Mouse (Mus musculus) intestine, postnatal 0 days (tissue): ENCODE measurements at regions not wholly inside any gene's neighbourhood (a gene's known extent, or its start where the extent isn't known, plus 50 kb on each side); places are given as distances from the start of the nearest gene placed in this dataset.

Experiments
- ATAC-seq: fragments of 200-750 bp; cut with Nextera tagmentation; 2 replicates; pipeline ENCODE4 v1.8.0; 2017; ENCODE audit warnings: mild to moderate bottlenecking, moderate TSS enrichment, moderate library complexity
- H3K27ac ChIP-seq: fragments of 300-500 bp; sonication (generic); 2 replicates; pipeline ENCODE4 v1.5.1; 2014; ENCODE audit warnings: mild to moderate bottlenecking, low read depth, low read length, moderate library complexity
- H3K27me3 ChIP-seq: fragments of 300-500 bp; sonication (generic); replicated peaks from 2 replicates; pipeline ENCODE4 v1.6.1; 2014; ENCODE audit warnings: low read length, mixed read lengths; ENCODE audit not compliant: control insufficient read depth, insufficient read depth
- H3K36me3 ChIP-seq: fragments of 300-500 bp; sonication (generic); 2 replicates; pipeline ENCODE4 v1.6.1; 2014; ENCODE audit warnings: mild to moderate bottlenecking, moderate library complexity; ENCODE audit not compliant: control insufficient read depth, insufficient read depth
- H3K4me1 ChIP-seq: fragments of 300-500 bp; sonication (generic); replicated peaks from 2 replicates; pipeline ENCODE4 v1.6.1; 2014; ENCODE audit warnings: antibody characterized with exemption, low read length, mixed read lengths; ENCODE audit not compliant: control insufficient read depth, insufficient read depth
- H3K4me2 ChIP-seq: fragments of 300-500 bp; sonication (generic); replicated peaks from 2 replicates; pipeline ENCODE4 v1.6.1; 2014; ENCODE audit warnings: low read depth, mild to moderate bottlenecking, moderate library complexity
- H3K4me3 ChIP-seq: fragments of 300-500 bp; sonication (generic); 2 replicates; pipeline ENCODE4 v1.5.1; 2014; ENCODE audit warnings: low read depth, low read length
- H3K9ac ChIP-seq: fragments of 300-500 bp; sonication (generic); 2 replicates; pipeline ENCODE4 v1.6.1; 2014; ENCODE audit warnings: mild to moderate bottlenecking, low read depth, low read length
- H3K9me3 ChIP-seq: fragments of 300-500 bp; sonication (generic); 2 replicates; pipeline ENCODE4 v1.6.1; 2016; ENCODE audit warnings: mixed run types; ENCODE audit not compliant: control insufficient read depth
- CTCF ChIP-seq: sonication (generic); IDR thresholded peaks from 2 replicates; pipeline ENCODE4 v1.5.1; 2016; ENCODE audit warnings: low read depth, mild to moderate bottlenecking, control low read depth, antibody characterized with exemption, moderate library complexity
- WGBS: fragments of 180-500 bp; shearing (Covaris S2); extraction: QIAGEN DNeasy Blood & Tissue Kit; methylation state at CpG from one replicate; pipeline ENCODE4 v1.1.7; 2014; 5-methylcytosine and 5-hydroxymethylcytosine counted together

- peak overlapping the region; percentile 39 for H3K4me2 ChIP-seq
- WGBS: 12% methylated on average over 6 of the region's 6 CpGs
- TF ChIP-seq CTCF: peak; percentile 95
- ATAC-seq: 0 out of 2 replicates have a peak, but pooled peaks have one; percentile 36
- no peak overlapping the region for H3K9ac ChIP-seq
- no peak overlapping the region for H3K4me3 ChIP-seq
- no peak overlapping the region for H3K27ac ChIP-seq
- no peaks in the 10 kb centered on the region for H3K4me1 ChIP-seq
- H3K9me3 ChIP-seq: no peaks in the 10 kb centered on the region
- H3K27me3 ChIP-seq: no peaks in the 10 kb centered on the region; the same call in 1 of the 2 replicates
- no peaks in the 10 kb centered on the region for H3K36me3 ChIP-seq
Observed at GRCm38 (mm10) chr12:117385072-117385666, 131.1 kb upstream of the Rapgef5 start.

- Histone ChIP-seq H3K4me3 (no peak overlapping the region), H3K9ac (no peak overlapping the region), H3K9me3 (no peaks in the 10 kb centered on the region), H3K36me3 (no peaks in the 10 kb centered on the region), H3K4me2 (no peak overlapping the region), H3K27ac (no peak overlapping the region), H3K27me3 (no peaks in the 10 kb centered on the region; the same call in 1 of the 2 replicates), H3K4me1 (no peaks in the 10 kb centered on the region)
- TF ChIP-seq CTCF: no peak
- ATAC-seq: no peak
- WGBS: 89% methylated on average over 1 of the region's 1 CpGs
Observed at GRCm38 (mm10) chr12:117385697-117386096, 130.6 kb upstream of the Rapgef5 start.

- Histone ChIP-seq H3K4me3 (no peak overlapping the region), H3K4me2 (no peak overlapping the region), H3K9me3 (no peaks in the 10 kb centered on the region), H3K27ac (no peak overlapping the region), H3K9ac (no peak overlapping the region), H3K27me3 (no peaks in the 10 kb centered on the region; the same call in 1 of the 2 replicates), H3K36me3 (no peaks in the 10 kb centered on the region), H3K4me1 (no peaks in the 10 kb centered on the region)
- WGBS: 79% methylated on average over 9 of the region's 9 CpGs
- no peak for TF ChIP-seq CTCF
- no peak for ATAC-seq
Observed at GRCm38 (mm10) chr12:117386957-117387356, 129.3 kb upstream of the Rapgef5 start.

GRCm38 (mm10) chr12:117389516-117390347 lies 126.5 kb upstream of the Rapgef5 start:
- no peak for ATAC-seq
- Histone ChIP-seq H3K4me1 (no peaks in the 10 kb centered on the region), H3K4me2 (no peak overlapping the region), H3K27ac (no peak overlapping the region), H3K4me3 (no peak overlapping the region), H3K36me3 (no peaks in the 10 kb centered on the region), H3K9me3 (no peaks in the 10 kb centered on the region), H3K27me3 (no peaks in the 10 kb centered on the region; the same call in 1 of the 2 replicates), H3K9ac (no peak overlapping the region)
- WGBS: 42% methylated on average over 7 of the region's 7 CpGs
- TF ChIP-seq CTCF: no peak

GRCm38 (mm10) chr12:117397512-117397911 lies 118.8 kb upstream of the Rapgef5 start:
- Histone ChIP-seq H3K4me3 (no peak overlapping the region), H3K27ac (no peak overlapping the region), H3K36me3 (no peaks in the 10 kb centered on the region), H3K9me3 (no peaks in the 10 kb centered on the region), H3K4me2 (no peak overlapping the region), H3K9ac (no peak overlapping the region), H3K27me3 (no peaks in the 10 kb centered on the region), H3K4me1 (no peaks in the 10 kb centered on the region)
- no peak for TF ChIP-seq CTCF
- ATAC-seq: no peak
- 91% methylated on average over 3 of the region's 3 CpGs for WGBS

GRCm38 (mm10) chr12:117403513-117404156 lies 112.6 kb upstream of the Rapgef5 start:
- H3K4me2 ChIP-seq: no peak overlapping the region
- H3K36me3 ChIP-seq: no peaks in the 10 kb centered on the region
- H3K27ac ChIP-seq: no peak overlapping the region
- 10% methylated on average over 7 of the region's 7 CpGs for WGBS
- no peak overlapping the region for H3K9ac ChIP-seq
- H3K27me3 ChIP-seq: no peaks in the 10 kb centered on the region
- H3K9me3 ChIP-seq: no peaks in the 10 kb centered on the region
- no peaks in the 10 kb centered on the region; the same call in none of the 2 replicates for H3K4me1 ChIP-seq
- ATAC-seq: peak; percentile 51
- no peak overlapping the region for H3K4me3 ChIP-seq
- TF ChIP-seq CTCF: peak; percentile 93
